Mouse (Mus musculus): Measurements from ENCODE around the gene Carns1. TPM values are rescaled to one million over a fixed set of nuclear protein-coding genes. Genes with fewer than 3 reads are reported as not detected.
"Not testable (repeated sequence)": the region's sequence is repeated elsewhere in the genome, so short reads cannot be mapped to it uniquely, and the experiment has no call there.

The Carns1 gene
- total and polyA plus RNA-seq, 2 experiments from 2014 or later: 20.6 to 119 TPM

- no peak for DNase-seq (ENCODE audit: low spot score)
- WGBS: 76% methylated on average over 5 of the region's 5 CpGs
- H3K4me1 ChIP-seq (ENCODE audit: control insufficient read depth, insufficient read depth): no peaks in the 10 kb centered on the region
- H3K9ac ChIP-seq (replicated peaks; ENCODE audit: low read depth, low read length): no peak overlapping the region
- no peak for ATAC-seq (ENCODE audit: insufficient read depth, low read depth)
- H3K4me3 ChIP-seq (ENCODE audit: low read depth, low read length): no peak overlapping the region
- no peak for TF ChIP-seq CTCF (IDR thresholded peaks at IDR 0.05; ENCODE audit: low read depth)
- no peak for TF ChIP-seq EP300 (IDR thresholded peaks at IDR 0.05; ENCODE audit: low read depth)
- H3K27ac ChIP-seq (ENCODE audit: low read depth): no peak overlapping the region
- H3K9me3 ChIP-seq (replicated peaks; ENCODE audit: control insufficient read depth, low read length): no peaks in the 10 kb centered on the region
- H3K36me3 ChIP-seq (replicated peaks; ENCODE audit: control insufficient read depth, insufficient read depth, low read length): peaks cover 19% of the 10 kb centered on the region
- no peaks in the 10 kb centered on the region for H3K27me3 ChIP-seq (ENCODE audit: control insufficient read depth, insufficient read depth, low read length)
- no peak overlapping the region for H3K4me2 ChIP-seq (ENCODE audit: low read depth, low read length)
Measured at GRCm38 (mm10) chr19:4136463-4136862, 38.8 kb downstream of the Carns1 start.

- ATAC-seq (ENCODE audit: insufficient read depth, low read depth): peak; percentile 52; the same call in 1 of the 2 replicates
- not testable (repeated sequence) for H3K4me1 ChIP-seq (ENCODE audit: control insufficient read depth, insufficient read depth); H3K9ac ChIP-seq (replicated peaks; ENCODE audit: low read depth, low read length); H3K4me3 ChIP-seq (ENCODE audit: low read depth, low read length); H3K4me2 ChIP-seq (ENCODE audit: low read depth, low read length); H3K9me3 ChIP-seq (replicated peaks; ENCODE audit: control insufficient read depth, low read length); DNase-seq (ENCODE audit: low spot score); H3K27ac ChIP-seq (ENCODE audit: low read depth); H3K27me3 ChIP-seq (ENCODE audit: control insufficient read depth, insufficient read depth, low read length)
- H3K36me3 ChIP-seq (replicated peaks; ENCODE audit: control insufficient read depth, insufficient read depth, low read length): peaks cover 24% of the 10 kb centered on the region
- WGBS: 10% methylated on average over 8 of the region's 8 CpGs
- TF ChIP-seq CTCF (IDR thresholded peaks at IDR 0.05; ENCODE audit: low read depth): peak; percentile 38
Measured at GRCm38 (mm10) chr19:4135963-4136345, 39.3 kb downstream of the Carns1 start.

- not testable (repeated sequence) for H3K4me3 ChIP-seq (ENCODE audit: low read depth, low read length); H3K9me3 ChIP-seq (replicated peaks; ENCODE audit: control insufficient read depth, low read length); ATAC-seq (ENCODE audit: insufficient read depth, low read depth); H3K9ac ChIP-seq (replicated peaks; ENCODE audit: low read depth, low read length); H3K4me1 ChIP-seq (ENCODE audit: control insufficient read depth, insufficient read depth); H3K27me3 ChIP-seq (ENCODE audit: control insufficient read depth, insufficient read depth, low read length); H3K4me2 ChIP-seq (ENCODE audit: low read depth, low read length); DNase-seq (ENCODE audit: low spot score); H3K27ac ChIP-seq (ENCODE audit: low read depth)
- peaks cover 26% of the 10 kb centered on the region for H3K36me3 ChIP-seq (replicated peaks; ENCODE audit: control insufficient read depth, insufficient read depth, low read length)
- WGBS: 83% methylated on average over 6 of the region's 6 CpGs
Measured at GRCm38 (mm10) chr19:4135229-4135962, 39.9 kb downstream of the Carns1 start.

- 74% methylated on average over 4 of the region's 4 CpGs for WGBS
- no peaks in the 10 kb centered on the region for H3K27me3 ChIP-seq (ENCODE audit: control insufficient read depth, insufficient read depth, low read length)
- H3K4me3 ChIP-seq (ENCODE audit: low read depth, low read length): no peak overlapping the region
- H3K9ac ChIP-seq (replicated peaks; ENCODE audit: low read depth, low read length): no peak overlapping the region
- H3K27ac ChIP-seq (ENCODE audit: low read depth): no peak overlapping the region
- ATAC-seq (ENCODE audit: insufficient read depth, low read depth): no peak
- H3K36me3 ChIP-seq (replicated peaks; ENCODE audit: control insufficient read depth, insufficient read depth, low read length): peaks cover 26% of the 10 kb centered on the region
- no peaks in the 10 kb centered on the region for H3K9me3 ChIP-seq (replicated peaks; ENCODE audit: control insufficient read depth, low read length)
- no peak overlapping the region for H3K4me2 ChIP-seq (ENCODE audit: low read depth, low read length)
- peaks cover 2% of the 10 kb centered on the region; the same call in 1 of the 2 replicates for H3K4me1 ChIP-seq (ENCODE audit: control insufficient read depth, insufficient read depth)
- DNase-seq (ENCODE audit: low spot score): no peak
- TF ChIP-seq EP300 (IDR thresholded peaks at IDR 0.05; ENCODE audit: low read depth) (no peak), CTCF (IDR thresholded peaks at IDR 0.05; ENCODE audit: low read depth) (no peak)
Measured at GRCm38 (mm10) chr19:4134354-4134753, 40.9 kb downstream of the Carns1 start.

GRCm38 (mm10) chr19:4131768-4132167, 43.5 kb downstream of the Carns1 start:
- TF ChIP-seq EP300 (IDR thresholded peaks at IDR 0.05; ENCODE audit: low read depth) (no peak), CTCF (IDR thresholded peaks at IDR 0.05; ENCODE audit: low read depth) (no peak)
- Histone ChIP-seq H3K4me3 (ENCODE audit: low read depth, low read length) (no peak overlapping the region), H3K4me2 (ENCODE audit: low read depth, low read length) (no peak overlapping the region), H3K4me1 (ENCODE audit: control insufficient read depth, insufficient read depth) (peaks cover 7% of the 10 kb centered on the region; the same call in 1 of the 2 replicates), H3K9me3 (replicated peaks; ENCODE audit: control insufficient read depth, low read length) (no peaks in the 10 kb centered on the region), H3K27me3 (ENCODE audit: control insufficient read depth, insufficient read depth, low read length) (no peaks in the 10 kb centered on the region), H3K9ac (replicated peaks; ENCODE audit: low read depth, low read length) (no peak overlapping the region), H3K27ac (ENCODE audit: low read depth) (no peak overlapping the region), H3K36me3 (replicated peaks; ENCODE audit: control insufficient read depth, insufficient read depth, low read length) (peaks cover 42% of the 10 kb centered on the region)
- WGBS: 84% methylated on average over 2 of the region's 2 CpGs
- no peak for ATAC-seq (ENCODE audit: insufficient read depth, low read depth)
- no peak for DNase-seq (ENCODE audit: low spot score)

GRCm38 (mm10) chr19:4131075-4131474, 44.2 kb downstream of the Carns1 start:
- DNase-seq (ENCODE audit: low spot score): no peak
- no peak for ATAC-seq (ENCODE audit: insufficient read depth, low read depth)
- Histone ChIP-seq H3K36me3 (replicated peaks; ENCODE audit: control insufficient read depth, insufficient read depth, low read length) (peaks cover 42% of the 10 kb centered on the region), H3K27me3 (ENCODE audit: control insufficient read depth, insufficient read depth, low read length) (no peaks in the 10 kb centered on the region), H3K4me3 (ENCODE audit: low read depth, low read length) (no peak overlapping the region), H3K4me2 (ENCODE audit: low read depth, low read length) (no peak overlapping the region), H3K4me1 (ENCODE audit: control insufficient read depth, insufficient read depth) (peaks cover 12% of the 10 kb centered on the region; the same call in 1 of the 2 replicates), H3K9ac (replicated peaks; ENCODE audit: low read depth, low read length) (no peak overlapping the region), H3K27ac (ENCODE audit: low read depth) (no peak overlapping the region), H3K9me3 (replicated peaks; ENCODE audit: control insufficient read depth, low read length) (no peaks in the 10 kb centered on the region)
- no peak for TF ChIP-seq CTCF (IDR thresholded peaks at IDR 0.05; ENCODE audit: low read depth)
- TF ChIP-seq EP300 (IDR thresholded peaks at IDR 0.05; ENCODE audit: low read depth): no peak
- WGBS: 87% methylated on average over 5 of the region's 5 CpGs

All from heart, postnatal 0 days (tissue).